Mouse (Mus musculus) ES-Bruce4 (cell line): ENCODE data around the gene Tmem98.

Experiments used
- CTCF ChIP-seq: IDR thresholded peaks from one replicate; pipeline ENCODE4 v1.8.1; 2011; ENCODE audit warnings: low read depth, low read length
- POLR2A ChIP-seq: IDR thresholded peaks from one replicate; pipeline ENCODE4 v1.8.1; 2011; ENCODE audit warnings: low read length; ENCODE audit not compliant: insufficient read depth

- TF ChIP-seq CTCF (no peak), POLR2A (no peak)
These were observed 7.3 kb upstream of the Tmem98 start for GRCm38 (mm10) chr11:80802706-80803105.
